Mouse (Mus musculus): ENCODE data around the gene Fam49a.
"Not testable (repeated sequence)": the region's sequence is repeated elsewhere in the genome, so short reads cannot be mapped to it uniquely, and the experiment has no call there.

Gene Fam49a

GRCm38 (mm10) chr12:12261987-12262971 is at the start of gene Fam49a:
TSS of gene Fam49a (plus strand) at chr12:12262139.
- peak; percentile 86 for DNase-seq (ENCODE audit: low read depth, low spot score)

GRCm38 (mm10) chr12:12213536-12213935 is 48.4 kb upstream of the Fam49a start:
- DNase-seq (ENCODE audit: low read depth, low spot score) = no peak

- peak; percentile 80 for DNase-seq (ENCODE audit: low read depth, low spot score)
These were observed 43.0 kb upstream of the Fam49a start for GRCm38 (mm10) chr12:12218947-12219346.

- DNase-seq (ENCODE audit: low read depth, low spot score) = peak; percentile 87
These were observed 41.0 kb upstream of the Fam49a start for GRCm38 (mm10) chr12:12220755-12221496.

- DNase-seq (ENCODE audit: low read depth, low spot score) = no peak
These were observed 39.2 kb upstream of the Fam49a start for GRCm38 (mm10) chr12:12222585-12223290.

GRCm38 (mm10) chr12:12223336-12223735 is 38.6 kb upstream of the Fam49a start:
- peak; percentile 85 for DNase-seq (ENCODE audit: low read depth, low spot score)

- peak; percentile 94 for DNase-seq (ENCODE audit: low read depth, low spot score)
These were observed 36.2 kb upstream of the Fam49a start for GRCm38 (mm10) chr12:12225706-12226105.

GRCm38 (mm10) chr12:12227594-12227993 is 34.3 kb upstream of the Fam49a start:
- DNase-seq (ENCODE audit: low read depth, low spot score) = no peak

- DNase-seq (ENCODE audit: low read depth, low spot score) = no peak
These were observed 31.8 kb upstream of the Fam49a start for GRCm38 (mm10) chr12:12230031-12230557.

- peak; percentile 75 for DNase-seq (ENCODE audit: low read depth, low spot score)
These were observed 29.8 kb upstream of the Fam49a start for GRCm38 (mm10) chr12:12232097-12232496.

GRCm38 (mm10) chr12:12236978-12237377 is 25.0 kb upstream of the Fam49a start:
- no peak for DNase-seq (ENCODE audit: low read depth, low spot score)

- no peak for DNase-seq (ENCODE audit: low read depth, low spot score)
These were observed 22.4 kb upstream of the Fam49a start for GRCm38 (mm10) chr12:12239502-12239901.

- no peak for DNase-seq (ENCODE audit: low read depth, low spot score)
These were observed 18.8 kb upstream of the Fam49a start for GRCm38 (mm10) chr12:12243148-12243547.

- DNase-seq (ENCODE audit: low read depth, low spot score) = not testable (repeated sequence)
These were observed 14.9 kb upstream of the Fam49a start for GRCm38 (mm10) chr12:12247023-12247422.

GRCm38 (mm10) chr12:12249521-12249920 is 12.4 kb upstream of the Fam49a start:
- no peak for DNase-seq (ENCODE audit: low read depth, low spot score)

GRCm38 (mm10) chr12:12253526-12253925 is 8.4 kb upstream of the Fam49a start:
- no peak for DNase-seq (ENCODE audit: low read depth, low spot score)

GRCm38 (mm10) chr12:12254139-12254538 is 7.8 kb upstream of the Fam49a start:
- DNase-seq (ENCODE audit: low read depth, low spot score) = no peak

GRCm38 (mm10) chr12:12260979-12261960 is 669 bp upstream of the Fam49a start:
- peak; percentile 59 for DNase-seq (ENCODE audit: low read depth, low spot score)

GRCm38 (mm10) chr12:12263371-12263791 is 1.4 kb downstream of the Fam49a start:
- DNase-seq (ENCODE audit: low read depth, low spot score) = peak; percentile 86

GRCm38 (mm10) chr12:12264151-12264550 is 2.2 kb downstream of the Fam49a start:
- DNase-seq (ENCODE audit: low read depth, low spot score) = no peak
